8 mouse cellular contexts compared by ENCODE assay signal in the genomic region with DNA sequence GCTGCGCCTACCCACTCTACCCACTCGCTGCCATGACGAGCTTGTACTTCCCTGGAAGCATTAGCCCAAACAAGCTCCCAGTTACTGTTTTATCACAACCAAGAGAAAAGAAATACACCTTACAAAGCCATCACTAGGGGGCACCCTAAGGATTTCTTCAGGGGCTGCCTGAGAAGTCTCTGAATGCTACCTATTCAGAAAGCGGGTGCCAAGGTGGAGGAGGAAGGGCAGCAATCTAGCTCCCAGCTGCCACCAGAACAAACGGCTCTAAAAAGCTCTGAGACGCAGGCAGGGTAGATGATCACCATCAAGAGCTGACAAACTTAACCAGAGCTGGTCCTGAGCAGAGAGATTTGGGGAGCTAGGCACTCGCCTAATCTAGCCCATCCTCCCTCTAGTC. TPM values are rescaled to one million over a fixed set of nuclear protein-coding genes. Genes with fewer than 3 reads are reported as not detected.
DNase-seq lines count a peak whose midpoint lies in the region; ATAC-seq and TF ChIP-seq lines count a peak whose summit lies in the region.

No protein-coding gene starts in this region.

- peak; percentile 28 for TF ChIP-seq CTCF in kidney, adult 2 months (conservative IDR thresholded peaks at IDR 0.05; ENCODE audit: insufficient read depth, insufficient read length, low read depth, low read length)

- ATAC-seq in kidney, embryonic 16.5 days (ENCODE audit: low FRiP score, low TSS enrichment) = no peak

- intact Hi-C loops in left cerebral cortex, postnatal 25 days (cut with DNase I) = loop anchor here (2.0 kb wide), 1 partner anchor 48 kb away; no protein-coding TSS in a partner anchor

- no peaks in the 10 kb centered on the region for H3K36me3 ChIP-seq in kidney, adult 2 months (ENCODE audit: control insufficient read depth, insufficient read depth, low read length)
- peaks cover 50% of the 10 kb centered on the region for H3K36me3 ChIP-seq in kidney, embryonic 16.5 days (ENCODE audit: insufficient read depth, low read length)

- no peaks in the 10 kb centered on the region for H3K9me3 ChIP-seq in kidney, embryonic 16.5 days (ENCODE audit: low read length)

- no peaks in the 10 kb centered on the region for H3K27me3 ChIP-seq in kidney, adult 2 months (replicated peaks; ENCODE audit: control insufficient read depth, insufficient read depth, low read length)
- H3K27me3 ChIP-seq in kidney, embryonic 16.5 days (ENCODE audit: insufficient read depth, low read length) = no peaks in the 10 kb centered on the region

- H3K9ac ChIP-seq in kidney, embryonic 16.5 days (replicated peaks; ENCODE audit: low read length) = no peak overlapping the region

- no peak for TF ChIP-seq POLR2A in kidney, adult 2 months (IDR thresholded peaks at IDR 0.05; ENCODE audit: low read depth, low read length)

- H3K27ac ChIP-seq in kidney, adult 2 months (ENCODE audit: insufficient read depth, low read depth, low read length) = no peak overlapping the region
- no peak overlapping the region for H3K27ac ChIP-seq in kidney, embryonic 16.5 days (ENCODE audit: low read length)

- DNase-seq in kidney, adult 2 months = peak; percentile 84
- peak; percentile 82 for DNase-seq in NIH3T3 (ENCODE audit: low read depth)
- DNase-seq in cerebellum, postnatal 14 days = peak; percentile 86 to 87
- DNase-seq in heart, postnatal 4 days = peak; percentile 63
- peak; percentile 70 to 88 for DNase-seq in left cerebral cortex, postnatal 25 days (ENCODE audit: low spot score in 2 of 2)
- peak; percentile 79 for DNase-seq in right cerebral cortex, adult 18-20 months
- DNase-seq in ovary, postnatal 10 days (ENCODE audit: low spot score) = no peak

- peaks cover 2% of the 10 kb centered on the region; the same call in 1 of the 2 replicates for H3K4me1 ChIP-seq in kidney, adult 2 months (ENCODE audit: control insufficient read depth, insufficient read depth, low read length)
- H3K4me1 ChIP-seq in kidney, embryonic 16.5 days (ENCODE audit: insufficient read depth, low read length) = no peaks in the 10 kb centered on the region

- H3K4me2 ChIP-seq in kidney, embryonic 16.5 days (replicated peaks; ENCODE audit: low read depth, low read length) = no peak overlapping the region

- H3K4me3 ChIP-seq in kidney, adult 2 months (ENCODE audit: insufficient read depth, low read depth, low read length) = no peak overlapping the region
- no peak overlapping the region for H3K4me3 ChIP-seq in kidney, embryonic 16.5 days (ENCODE audit: low read length)

- WGBS in kidney, adult 2 months = 44% methylated on average over 7 of the region's 7 CpGs
- WGBS in kidney, embryonic 16.5 days = 51% methylated on average over 7 of the region's 7 CpGs

RNA-seq across cellular contexts. Expression of a gene that starts 39.3 kb away (rescaled TPM):
- 25.7 and 34.2 TPM in 2 replicates for polyA plus RNA-seq in kidney, adult 2 months (2012; rRNA removed)
- polyA plus RNA-seq in kidney, embryonic 16.5 days (2015; fragmentation: Nextera tagmentation; extraction: Ambion mirVana) = 92.0 and 98.8 TPM in 2 replicates
- total RNA-seq in heart, postnatal 4 days (2021) = 10 to 100 TPM; 55.8 to 58.6 TPM
- 10 to 100 TPM; 64.4 to 67.1 TPM for total RNA-seq in left cerebral cortex, postnatal 25 days (2021)

RNA-seq across cellular contexts. Expression of a gene that starts 51.0 kb away (rescaled TPM):
- polyA plus RNA-seq in kidney, adult 2 months (2012; rRNA removed) = 15.8 TPM in 2 replicates
- 135 and 140 TPM in 2 replicates for polyA plus RNA-seq in kidney, embryonic 16.5 days (2015; fragmentation: Nextera tagmentation; extraction: Ambion mirVana)
- 10 to 100 TPM; 67.8 to 71.7 TPM for total RNA-seq in heart, postnatal 4 days (2021)
- 10 to 100 TPM; 56.0 to 58.7 TPM for total RNA-seq in left cerebral cortex, postnatal 25 days (2021)

RNA-seq across cellular contexts. Expression of a gene that starts 58.2 kb away (rescaled TPM):
- 14.9 and 15.0 TPM in 2 replicates for polyA plus RNA-seq in kidney, adult 2 months (2012; rRNA removed)
- 57.6 and 59.2 TPM in 2 replicates for polyA plus RNA-seq in kidney, embryonic 16.5 days (2015; fragmentation: Nextera tagmentation; extraction: Ambion mirVana)
- total RNA-seq in heart, postnatal 4 days (2021) = 10 to 100 TPM; 22.0 to 23.6 TPM
- total RNA-seq in left cerebral cortex, postnatal 25 days (2021) = 10 to 100 TPM; 27.7 to 28.6 TPM
